Mouse (Mus musculus) cerebral cortex, adult 2 months (tissue): ENCODE data around the gene Vmn1r4.

ENCODE experiments used
- WGBS: fragments of 180-500 bp; shearing (Covaris S2); methylation state at CpG from one replicate; pipeline ENCODE4 v1.1.7; 2018; 5-methylcytosine and 5-hydroxymethylcytosine counted together

Vmn1r4 gene

DNA sequence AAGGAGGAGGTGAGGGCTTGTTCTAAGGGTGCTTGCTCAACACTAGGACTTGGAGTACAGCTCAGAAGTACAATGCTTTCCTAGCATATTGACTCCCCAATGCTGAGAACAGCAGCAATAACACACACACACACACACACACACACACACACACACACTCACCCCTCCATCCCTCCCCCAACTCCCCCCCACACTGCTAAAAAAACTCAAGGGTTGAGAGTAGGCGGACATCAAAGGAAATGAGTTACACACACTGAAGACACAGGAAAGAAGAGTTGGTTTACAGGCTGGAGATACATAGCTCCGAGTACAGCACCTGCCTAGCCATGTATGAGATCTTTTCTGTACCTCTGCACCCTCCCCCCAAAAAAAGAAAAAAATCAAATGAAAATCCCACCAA, 7.5 kb upstream of the Vmn1r4 start:
- WGBS, result 47% methylated on average over 2 of the region's 2 CpGs

DNA sequence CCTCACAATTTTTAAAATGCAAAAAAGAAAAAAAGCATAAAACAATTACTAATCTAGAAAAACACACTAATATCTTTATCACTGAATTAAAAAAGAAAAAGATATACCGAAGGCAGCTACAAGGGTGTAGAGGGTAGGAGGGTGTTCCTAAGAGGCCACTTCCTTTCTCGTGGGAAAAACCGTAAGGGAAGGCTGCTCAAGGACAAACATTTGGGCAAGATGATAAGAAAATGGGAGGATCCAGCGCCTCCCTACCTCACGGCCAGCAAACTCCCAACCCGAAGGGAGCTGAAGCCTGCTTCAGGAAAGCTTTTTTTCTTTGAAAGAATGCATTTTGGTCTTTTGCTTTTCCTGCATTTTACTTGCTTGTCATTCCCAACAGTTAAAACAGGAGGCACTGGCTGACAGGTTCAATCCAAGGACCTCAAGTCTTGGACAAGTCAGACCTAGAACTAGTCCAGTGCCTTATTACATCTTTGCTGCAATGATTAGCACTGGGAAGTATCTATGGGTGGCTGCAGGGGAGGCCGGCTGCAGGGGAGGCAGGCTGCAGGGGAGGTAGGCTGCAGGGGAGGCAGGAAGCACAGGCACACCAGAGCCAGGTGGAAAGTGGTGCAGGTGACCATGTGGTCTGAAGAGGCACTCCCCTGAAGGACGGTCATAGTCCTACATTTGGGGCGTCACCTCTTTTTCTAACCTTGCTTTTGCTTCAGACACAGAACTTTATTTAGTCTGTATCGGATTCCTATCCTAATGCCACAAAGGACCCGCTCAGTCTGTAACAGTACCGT, 6.0 kb upstream of the Vmn1r4 start:
- 77% methylated on average over 12 of the region's 12 CpGs for WGBS

DNA sequence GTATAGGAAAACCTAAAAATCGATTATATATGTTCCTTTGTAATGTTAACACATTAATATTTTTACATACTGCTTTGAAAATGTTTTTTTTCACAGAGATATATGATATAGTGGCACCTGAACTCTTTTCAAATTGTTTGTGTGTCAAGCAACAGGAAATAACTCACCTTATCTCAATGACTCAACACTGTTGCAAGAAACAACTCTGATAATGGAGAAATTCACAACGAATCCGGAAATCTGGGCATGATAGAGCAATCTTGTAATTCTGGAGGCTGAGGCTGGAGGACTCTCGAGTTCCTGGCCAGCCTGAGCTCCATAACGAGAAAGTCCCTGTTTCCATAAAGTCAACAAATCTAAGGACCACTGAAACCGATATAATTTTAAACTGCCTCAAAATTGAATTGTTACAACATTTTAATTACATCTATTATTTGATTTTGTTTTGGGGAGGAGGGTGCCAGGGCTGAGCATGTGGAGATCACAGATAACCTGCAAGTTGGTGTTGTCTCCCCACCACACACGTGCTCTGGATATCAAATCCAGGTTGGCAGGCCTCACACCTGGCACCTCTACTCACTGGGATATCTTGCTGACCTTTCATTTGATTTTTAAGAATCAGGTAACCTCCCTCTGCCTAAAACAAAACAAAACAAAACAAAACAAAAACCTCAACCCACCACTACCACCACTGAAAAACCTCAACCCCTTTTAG, 4.3 kb upstream of the Vmn1r4 start:
- 90% methylated on average over 7 of the region's 7 CpGs for WGBS

DNA sequence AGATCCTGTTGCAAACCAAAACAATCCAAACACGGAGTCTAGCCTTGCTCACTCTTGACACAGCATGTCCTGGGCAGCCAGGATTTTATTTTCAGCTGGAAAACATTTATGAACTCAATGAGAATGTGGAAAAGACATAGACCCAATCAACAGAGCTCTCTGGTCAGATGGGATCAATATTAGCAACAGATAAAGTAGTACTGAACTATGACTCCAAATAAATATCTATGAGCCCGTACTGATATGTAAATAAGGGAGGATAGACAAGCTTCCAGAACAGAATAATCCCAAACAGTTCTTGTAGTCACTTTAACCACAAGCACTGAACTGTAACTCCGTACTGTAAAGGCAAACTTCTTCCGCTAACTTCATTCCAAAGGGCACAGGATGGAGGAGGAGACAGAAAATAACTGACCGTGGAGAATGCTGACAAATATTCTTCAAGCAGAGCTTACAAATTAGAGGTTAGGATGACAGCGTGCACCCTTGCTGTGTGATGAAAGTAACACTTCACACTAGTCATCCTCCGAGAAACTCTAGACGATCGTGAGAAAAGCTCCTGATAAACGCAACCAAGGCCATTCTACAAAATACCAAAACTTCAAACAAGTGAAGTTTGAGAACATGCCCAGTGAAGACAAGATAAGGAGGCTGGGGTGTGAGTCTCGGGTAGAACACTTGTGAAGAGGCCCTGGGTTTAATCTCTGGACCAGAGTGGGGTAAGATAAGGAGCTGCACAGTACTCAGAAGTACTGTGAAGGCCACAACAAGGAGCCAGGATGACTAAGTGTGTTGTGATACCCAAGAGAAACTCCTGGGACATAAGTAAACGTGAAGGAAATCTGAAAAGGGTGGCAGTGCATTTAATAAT, 3.4 kb upstream of the Vmn1r4 start:
- 81% methylated on average over 12 of the region's 12 CpGs for WGBS

DNA sequence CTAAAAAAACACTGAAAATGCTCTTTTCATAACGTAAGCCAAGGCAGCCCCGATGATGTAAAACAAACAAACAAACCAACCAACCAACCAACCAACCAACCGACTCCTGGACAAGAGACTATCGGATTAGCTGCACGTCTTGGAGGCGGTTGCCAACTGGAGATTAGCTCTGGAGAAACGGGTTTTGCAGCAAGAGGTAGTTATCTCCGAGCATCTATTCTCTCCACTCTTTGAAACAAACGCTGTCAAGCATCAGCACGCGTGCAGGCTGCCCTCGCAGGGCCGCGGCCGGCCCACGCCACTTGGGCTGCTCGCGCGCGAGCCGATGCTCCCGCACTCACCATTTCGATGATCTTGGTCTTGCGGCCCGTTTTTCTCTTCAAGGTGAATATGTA, 487 bp upstream of the Vmn1r4 start:
- under 1% methylated on average over 25 of the region's 25 CpGs for WGBS

DNA sequence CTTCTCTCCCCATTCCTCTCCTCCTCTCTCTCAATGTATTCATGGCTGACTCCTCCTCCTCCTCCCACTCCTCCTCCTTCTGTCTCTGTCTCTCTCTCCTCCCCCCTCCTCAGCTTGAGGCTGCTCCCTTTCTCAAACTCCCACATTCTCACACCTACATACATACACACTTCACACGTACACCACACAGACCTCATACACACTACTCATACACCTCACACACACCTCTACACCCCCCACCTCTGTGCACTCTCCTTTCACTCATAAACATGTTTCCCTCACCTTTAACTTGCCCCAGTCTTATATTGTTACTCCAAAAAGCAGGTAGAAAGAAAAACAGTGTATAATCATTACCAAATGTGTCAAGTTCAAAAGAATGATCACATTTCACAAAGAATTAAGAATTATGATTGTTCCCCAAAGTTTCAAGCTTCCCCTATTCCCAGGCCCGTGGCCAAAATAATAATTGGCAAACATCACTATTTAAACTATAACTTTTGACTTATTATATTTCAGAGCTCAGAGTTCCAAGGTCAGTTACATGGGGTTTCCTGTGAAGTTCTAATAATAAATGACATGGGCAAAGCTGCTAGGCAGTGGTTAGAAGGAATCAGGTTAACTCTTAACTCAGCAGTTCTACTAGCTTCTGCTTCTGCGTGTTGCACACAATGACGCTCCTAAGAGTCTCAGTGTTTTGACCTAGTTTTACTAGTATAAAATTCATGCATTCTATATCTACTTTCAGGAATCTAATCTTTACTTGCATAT, 8.0 kb downstream of the Vmn1r4 start:
- WGBS, result 68% methylated on average over 4 of the region's 4 CpGs

DNA sequence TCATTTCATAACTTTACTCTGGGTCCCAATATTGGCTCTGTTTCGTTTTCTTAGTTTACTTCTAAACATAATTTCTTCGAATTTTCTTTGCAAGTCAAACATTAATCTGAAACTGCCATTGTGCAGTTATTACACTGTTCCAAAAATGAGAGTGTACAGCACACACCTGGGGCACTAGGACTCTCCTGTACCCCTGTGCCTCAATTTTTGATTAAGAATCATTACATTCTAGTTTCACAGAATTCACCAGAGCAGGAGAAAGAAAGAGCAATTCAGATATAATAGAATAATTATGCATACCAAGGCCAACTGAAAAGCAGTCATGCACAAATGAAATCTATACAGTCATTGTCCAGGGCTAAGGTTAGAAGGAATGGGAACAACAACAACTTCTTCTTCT, 8.6 kb downstream of the Vmn1r4 start:
- WGBS, result 71% methylated on average over 2 of the region's 2 CpGs

DNA sequence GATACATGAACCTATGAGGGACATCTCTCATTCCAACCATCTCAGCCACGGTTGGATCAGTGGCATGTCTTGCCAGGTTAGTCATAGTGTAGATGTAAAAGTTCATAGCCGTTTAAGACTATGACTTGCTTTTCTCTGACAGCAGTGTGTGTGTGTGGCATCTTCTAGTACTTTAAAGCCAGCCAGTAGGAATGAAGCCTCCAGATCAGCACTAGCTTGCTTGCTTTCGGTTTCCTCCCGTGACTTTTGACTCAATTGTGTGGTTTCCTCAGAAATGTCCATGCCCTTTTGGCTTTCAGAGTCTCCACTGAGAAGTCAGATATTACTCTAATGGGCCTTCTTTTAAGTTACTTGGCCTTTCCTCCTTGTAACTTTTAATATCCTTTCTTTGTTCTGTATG, 10.6 kb downstream of the Vmn1r4 start:
- WGBS, result 85% methylated on average over 4 of the region's 4 CpGs

DNA sequence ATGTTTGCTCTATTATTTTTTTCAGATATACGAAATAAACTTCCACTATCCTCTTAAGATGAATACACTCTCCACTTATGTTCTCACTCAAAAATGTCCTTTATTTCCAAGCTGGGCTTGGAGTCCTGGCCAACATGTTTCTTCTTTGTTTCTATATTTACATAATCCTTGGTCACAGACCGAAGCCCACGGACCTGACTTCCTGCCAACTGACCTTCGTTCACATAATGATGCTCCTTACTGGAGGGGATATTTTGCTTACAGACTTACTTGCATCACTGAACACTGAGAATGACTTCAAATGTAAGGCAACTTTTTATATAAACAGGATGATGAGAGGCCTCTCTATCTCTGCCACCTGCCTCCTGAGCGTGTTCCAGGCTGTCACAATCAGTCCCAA, 32.6 kb downstream of the Vmn1r4 start:
- WGBS, result 62% methylated on average over 5 of the region's 5 CpGs

DNA sequence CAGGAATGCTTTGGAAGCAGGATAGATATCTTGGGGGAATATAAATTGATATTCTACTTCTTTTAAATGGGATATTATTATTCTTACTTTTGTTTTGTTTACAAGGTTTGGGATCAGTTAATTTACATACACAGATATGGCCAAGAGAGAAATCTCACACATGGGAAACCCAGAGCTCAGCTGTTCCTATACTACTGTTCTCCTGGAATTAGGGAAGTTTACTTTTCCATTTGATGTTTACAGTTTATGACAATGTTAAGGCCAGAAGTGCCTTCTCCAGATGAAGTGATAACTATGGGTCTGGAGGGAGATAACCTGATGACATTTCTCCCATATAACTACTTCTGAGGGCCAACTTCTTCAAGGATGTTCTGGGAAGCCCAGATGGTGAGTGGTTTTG, 46.2 kb downstream of the Vmn1r4 start, which contains the start of gene Vmn1r5:
TSS of gene Vmn1r5 (plus strand) at position 301 of the 400 bp plus-strand sequence.

DNA sequence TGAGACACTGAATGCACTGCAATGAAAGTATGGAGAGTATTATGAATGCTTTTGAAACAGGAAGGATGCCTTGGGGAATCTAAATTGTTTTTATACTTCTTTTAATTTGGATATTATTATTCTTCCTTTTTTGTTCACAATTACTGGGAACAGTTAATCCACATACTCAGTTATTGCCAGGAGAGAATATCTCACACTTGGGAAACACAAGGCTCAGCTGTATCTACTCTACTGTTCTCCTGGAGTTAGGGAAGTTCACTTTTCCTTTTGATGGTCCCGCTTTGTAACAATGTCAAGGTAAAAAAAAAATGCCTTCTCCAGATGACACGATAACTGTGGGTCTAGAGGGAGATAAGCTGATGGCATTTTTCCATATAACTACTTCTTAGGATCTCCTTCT, 73.1 kb downstream of the Vmn1r4 start, which contains the start of gene Vmn1r6:
TSS of gene Vmn1r6 (plus strand) at position 301 of the 400 bp plus-strand sequence.
- WGBS, result 78% methylated on average over 2 of the region's 2 CpGs
